Mouse (Mus musculus): ENCODE measurements around the gene Smarcal1. TPM values are rescaled to one million over a fixed set of nuclear protein-coding genes. Genes with fewer than 3 reads are reported as not detected.

Gene Smarcal1
- total RNA-seq, 2 experiments from 2014 or later: 50.3 to 51.2 TPM

GRCm38 (mm10) chr1:72585971-72586875 is 3.2 kb downstream of the Smarcal1 start:
- intact Hi-C loops (cut with DNase I): no loop called here

GRCm38 (mm10) chr1:72587532-72587931 is 4.5 kb downstream of the Smarcal1 start:
- intact Hi-C loops (cut with DNase I): no loop called here
- DNase-seq (ENCODE audit: extremely low spot score in 1 of 2, low spot score in 2 of 2): no peak

More at GRCm38 (mm10) chr1:72585971-72586875, 3.2 kb downstream of the Smarcal1 start:
- no peak for DNase-seq (ENCODE audit: extremely low spot score in 1 of 2, low spot score in 2 of 2)

- DNase-seq (ENCODE audit: extremely low spot score in 1 of 2, low spot score in 2 of 2): no peak
- intact Hi-C loops (cut with DNase I): no loop called here
Observed at GRCm38 (mm10) chr1:72588763-72589162, 5.7 kb downstream of the Smarcal1 start.

GRCm38 (mm10) chr1:72590636-72591035 is 7.6 kb downstream of the Smarcal1 start:
- intact Hi-C loops (cut with DNase I): no loop called here
- DNase-seq (ENCODE audit: extremely low spot score in 1 of 2, low spot score in 2 of 2): no peak

- DNase-seq (ENCODE audit: extremely low spot score in 1 of 2, low spot score in 2 of 2): no peak
- intact Hi-C loops (cut with DNase I): no loop called here
Observed at GRCm38 (mm10) chr1:72592350-72592749, 9.3 kb downstream of the Smarcal1 start.

GRCm38 (mm10) chr1:72593340-72593951 is 10.4 kb downstream of the Smarcal1 start:
- DNase-seq (ENCODE audit: extremely low spot score in 1 of 2, low spot score in 2 of 2): peak; percentile 45 to 63
- intact Hi-C loops (cut with DNase I): no loop called here

GRCm38 (mm10) chr1:72595686-72596085 is 12.6 kb downstream of the Smarcal1 start:
- no peak for DNase-seq (ENCODE audit: extremely low spot score in 1 of 2, low spot score in 2 of 2)

GRCm38 (mm10) chr1:72596231-72596630 is 13.2 kb downstream of the Smarcal1 start:
- intact Hi-C loops (cut with DNase I): no loop called here

More at GRCm38 (mm10) chr1:72595686-72596085, 12.6 kb downstream of the Smarcal1 start:
- intact Hi-C loops (cut with DNase I): no loop called here

GRCm38 (mm10) chr1:72599146-72600101 is 16.4 kb downstream of the Smarcal1 start:
- intact Hi-C loops (cut with DNase I): no loop called here
- DNase-seq (ENCODE audit: extremely low spot score in 1 of 2, low spot score in 2 of 2): peak in 1 of 2 experiments; percentile 47

More at GRCm38 (mm10) chr1:72596231-72596630, 13.2 kb downstream of the Smarcal1 start:
- no peak for DNase-seq (ENCODE audit: extremely low spot score in 1 of 2, low spot score in 2 of 2)

GRCm38 (mm10) chr1:72600778-72601177 is 17.7 kb downstream of the Smarcal1 start:
- no peak for DNase-seq (ENCODE audit: extremely low spot score in 1 of 2, low spot score in 2 of 2)
- intact Hi-C loops (cut with DNase I): no loop called here

GRCm38 (mm10) chr1:72601233-72601632 is 18.2 kb downstream of the Smarcal1 start:
- no peak for DNase-seq (ENCODE audit: extremely low spot score in 1 of 2, low spot score in 2 of 2)
- intact Hi-C loops (cut with DNase I): no loop called here

- intact Hi-C loops (cut with DNase I): no loop called here
- DNase-seq (ENCODE audit: extremely low spot score in 1 of 2, low spot score in 2 of 2): no peak
Observed at GRCm38 (mm10) chr1:72602186-72602585, 19.1 kb downstream of the Smarcal1 start.

- intact Hi-C loops (cut with DNase I): no loop called here
Observed at GRCm38 (mm10) chr1:72602803-72603202, 19.8 kb downstream of the Smarcal1 start.

GRCm38 (mm10) chr1:72606186-72606673 is 23.2 kb downstream of the Smarcal1 start:
- no peak for DNase-seq (ENCODE audit: extremely low spot score in 1 of 2, low spot score in 2 of 2)
- intact Hi-C loops (cut with DNase I): no loop called here

More at GRCm38 (mm10) chr1:72602803-72603202, 19.8 kb downstream of the Smarcal1 start:
- no peak for DNase-seq (ENCODE audit: extremely low spot score in 1 of 2, low spot score in 2 of 2)

- DNase-seq (ENCODE audit: extremely low spot score in 1 of 2, low spot score in 2 of 2): no peak
- intact Hi-C loops (cut with DNase I): no loop called here
Observed at GRCm38 (mm10) chr1:72609129-72609528, 26.1 kb downstream of the Smarcal1 start.

GRCm38 (mm10) chr1:72609887-72610877 is 27.1 kb downstream of the Smarcal1 start:
- intact Hi-C loops (cut with DNase I): no loop called here
- no peak for DNase-seq (ENCODE audit: extremely low spot score in 1 of 2, low spot score in 2 of 2)

- intact Hi-C loops (cut with DNase I): no loop called here
- no peak for DNase-seq (ENCODE audit: extremely low spot score in 1 of 2, low spot score in 2 of 2)
Observed at GRCm38 (mm10) chr1:72612172-72612571, 29.1 kb downstream of the Smarcal1 start.
